Mouse (Mus musculus): ENCODE measurements around the gene B830017H08Rik. TPM values are rescaled to one million over a fixed set of nuclear protein-coding genes. Genes with fewer than 3 reads are reported as not detected.

The B830017H08Rik gene
- polyA plus RNA-seq (2016; fragmentation: Nextera tagmentation; extraction: Ambion mirVana) = 1.1 and 1.6 TPM in 2 replicates

DNA sequence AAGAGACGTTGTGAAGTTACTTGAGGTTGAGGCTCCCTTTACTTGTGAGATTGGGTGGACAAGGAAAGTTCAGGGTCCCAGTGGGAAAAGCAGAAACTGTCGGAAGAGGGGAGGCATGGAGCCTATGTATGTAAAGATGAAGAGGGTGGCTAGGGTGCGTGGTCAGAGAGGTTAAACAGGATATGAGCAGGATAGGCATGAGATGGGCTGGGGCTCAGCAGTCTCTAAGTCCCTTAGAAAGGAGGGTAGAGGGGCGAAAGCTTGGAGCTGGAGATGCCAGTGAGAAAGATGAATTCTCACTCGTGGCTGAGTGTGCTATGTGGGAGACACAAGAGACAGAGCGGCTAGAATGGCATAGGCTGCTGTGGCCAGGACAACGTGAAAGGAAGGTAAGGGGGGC lies at the start of gene B830017H08Rik:
Gene B830017H08Rik (plus strand): TSS at position 301 of the 400 bp plus-strand sequence.
- Histone ChIP-seq H3K4me3 (peak within 1 kb of the TSS; percentile 60), H3K4me2 (replicated peaks) (peak within 1 kb of the TSS; percentile 97), H3K9ac (peak within 1 kb of the TSS; percentile 77), H3K4me1 (peaks cover 24% of the 10 kb centered on the region; the same call in 1 of the 2 replicates), H3K36me3 (no peaks in the 10 kb centered on the region), H3K9me3 (no peaks in the 10 kb centered on the region), H3K27ac (peak within 1 kb of the TSS; percentile 42; the same call in 1 of the 2 replicates), H3K27me3 (replicated peaks) (peaks cover 80% of the 10 kb centered on the region)
- 28% methylated on average over 7 of the region's 7 CpGs for WGBS
- no peak for ATAC-seq (ENCODE audit: low FRiP score, low read depth)

DNA sequence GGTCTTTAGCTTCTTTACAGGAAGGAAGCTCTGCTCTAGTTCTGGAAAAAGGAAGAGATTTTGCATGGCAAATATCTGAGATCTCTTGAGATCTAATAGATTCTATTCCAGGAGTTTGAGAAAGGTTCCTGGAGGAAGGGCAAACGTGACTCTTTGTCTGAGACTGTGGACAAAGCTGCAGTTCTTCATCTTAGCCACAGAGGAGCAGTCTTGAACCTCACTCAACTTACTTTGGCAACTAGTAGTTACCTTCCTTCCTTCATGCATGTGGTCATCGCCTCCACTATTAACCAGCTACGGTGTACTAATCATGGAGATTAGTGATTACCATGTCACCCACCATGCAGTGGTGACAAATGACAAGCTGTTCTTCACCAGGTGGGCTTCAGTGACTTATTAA lies 47.6 kb upstream of the B830017H08Rik start:
- Histone ChIP-seq H3K4me3 (no peak overlapping the region), H3K27me3 (replicated peaks) (no peaks in the 10 kb centered on the region), H3K36me3 (peaks cover 71% of the 10 kb centered on the region), H3K27ac (no peak overlapping the region), H3K9ac (no peak overlapping the region), H3K4me2 (replicated peaks) (no peak overlapping the region), H3K4me1 (no peaks in the 10 kb centered on the region), H3K9me3 (no peaks in the 10 kb centered on the region)
- 65% methylated on average over 3 of the region's 3 CpGs for WGBS
- ATAC-seq (ENCODE audit: low FRiP score, low read depth) = no peak

DNA sequence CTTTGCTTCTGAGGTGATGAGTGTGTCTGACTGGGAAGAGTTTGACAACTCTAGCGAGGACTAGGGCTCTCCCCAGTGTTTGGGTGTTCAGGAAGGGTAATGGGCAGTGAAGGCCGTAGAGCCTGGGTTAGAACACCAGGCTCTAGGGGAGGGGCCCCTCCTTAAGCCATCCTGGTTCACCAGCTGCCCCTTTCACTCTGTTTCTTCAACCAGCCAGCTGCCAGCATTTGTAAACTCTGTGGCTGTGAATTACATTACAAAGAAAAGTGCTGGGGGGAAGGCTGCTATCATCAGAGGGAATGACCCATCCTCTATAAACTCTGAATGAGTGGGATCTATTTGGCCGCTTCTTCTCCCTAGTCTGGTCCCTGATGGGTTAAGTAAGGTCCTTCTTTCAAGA lies 40.2 kb upstream of the B830017H08Rik start:
- H3K36me3 ChIP-seq = peaks cover 46% of the 10 kb centered on the region
- no peaks in the 10 kb centered on the region for H3K9me3 ChIP-seq
- H3K4me1 ChIP-seq = peaks cover 12% of the 10 kb centered on the region
- ATAC-seq (ENCODE audit: low FRiP score, low read depth) = no peak
- no peak overlapping the region for H3K4me2 ChIP-seq (replicated peaks)
- no peak overlapping the region for H3K27ac ChIP-seq
- 43% methylated on average over 3 of the region's 3 CpGs for WGBS
- H3K9ac ChIP-seq = no peak overlapping the region
- peaks cover 34% of the 10 kb centered on the region for H3K27me3 ChIP-seq (replicated peaks)
- H3K4me3 ChIP-seq = no peak overlapping the region

DNA sequence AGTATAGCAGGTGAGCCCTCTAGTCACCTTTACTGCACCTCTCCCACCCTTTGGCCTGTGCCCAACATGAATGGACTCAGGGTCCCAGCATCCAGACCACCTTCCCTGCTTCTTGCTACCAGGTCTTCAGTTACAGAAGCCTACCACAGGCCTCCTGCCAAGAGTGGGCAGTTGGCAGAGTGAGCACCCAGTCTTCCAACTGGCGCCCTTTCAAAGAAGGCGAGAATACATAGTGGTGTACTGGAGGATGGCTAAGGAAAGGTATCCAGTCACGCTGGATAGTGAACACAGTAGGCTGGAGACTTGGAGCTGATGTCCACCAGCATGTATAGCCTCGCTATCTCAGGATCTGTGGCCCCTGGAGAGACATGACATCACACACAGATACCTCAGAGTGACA lies 38.9 kb upstream of the B830017H08Rik start:
- no peak for ATAC-seq (ENCODE audit: low FRiP score, low read depth)
- no peak overlapping the region for H3K4me3 ChIP-seq
- H3K4me1 ChIP-seq = peaks cover 20% of the 10 kb centered on the region
- no peak overlapping the region for H3K9ac ChIP-seq
- H3K27ac ChIP-seq = no peak overlapping the region
- H3K4me2 ChIP-seq (replicated peaks) = no peak overlapping the region
- 88% methylated on average over 4 of the region's 4 CpGs for WGBS
- no peaks in the 10 kb centered on the region for H3K9me3 ChIP-seq
- peaks cover 35% of the 10 kb centered on the region for H3K36me3 ChIP-seq
- peaks cover 47% of the 10 kb centered on the region for H3K27me3 ChIP-seq (replicated peaks)

DNA sequence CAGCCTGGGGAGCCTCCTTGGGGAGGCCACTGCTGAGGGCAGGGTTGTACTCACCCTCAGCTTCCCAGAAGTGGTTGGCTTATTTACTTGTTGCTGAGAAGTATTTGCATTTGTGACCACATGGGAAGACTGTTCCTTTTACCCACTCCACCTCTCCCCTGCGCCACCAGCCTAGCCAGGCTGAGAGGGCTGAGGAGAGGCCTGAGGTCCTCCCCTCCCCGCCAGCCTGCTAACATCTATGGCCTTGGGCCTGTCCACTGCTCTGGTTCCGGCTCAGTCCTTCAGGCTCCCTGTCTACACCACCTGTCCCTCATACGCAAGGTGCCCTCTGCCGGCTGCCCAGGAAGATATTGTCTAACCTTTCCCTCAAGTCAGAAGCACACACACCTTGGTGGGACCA lies 37.3 kb upstream of the B830017H08Rik start:
- Histone ChIP-seq H3K4me2 (replicated peaks) (no peak overlapping the region), H3K4me1 (peaks cover 20% of the 10 kb centered on the region), H3K27ac (no peak overlapping the region), H3K36me3 (peaks cover 30% of the 10 kb centered on the region), H3K4me3 (no peak overlapping the region), H3K9me3 (no peaks in the 10 kb centered on the region), H3K9ac (no peak overlapping the region), H3K27me3 (replicated peaks) (peaks cover 63% of the 10 kb centered on the region)
- ATAC-seq (ENCODE audit: low FRiP score, low read depth) = no peak
- WGBS = 67% methylated on average over 5 of the region's 5 CpGs

DNA sequence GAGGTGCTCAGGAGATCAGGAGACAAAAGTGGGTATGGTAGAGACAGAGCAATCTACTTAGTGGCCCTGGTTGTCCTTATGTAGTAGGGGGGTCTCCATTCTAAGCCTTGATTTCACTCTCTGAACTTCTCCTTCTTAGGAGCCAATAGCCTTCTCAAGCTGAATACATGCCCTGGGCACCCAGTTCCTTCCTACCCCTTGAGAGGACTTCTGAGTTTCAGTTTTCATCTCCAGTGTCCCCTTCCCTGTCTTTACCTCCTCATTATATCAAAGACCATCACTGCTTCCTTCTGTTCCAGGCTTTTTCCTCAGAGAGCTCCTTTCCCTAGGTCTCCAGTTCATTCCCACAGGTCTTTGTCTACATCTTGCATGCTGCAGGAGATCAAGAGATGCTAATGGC lies 36.4 kb upstream of the B830017H08Rik start:
- Histone ChIP-seq H3K36me3 (peaks cover 23% of the 10 kb centered on the region), H3K9ac (peak overlapping the region; percentile 70), H3K4me2 (replicated peaks) (peak overlapping the region; percentile 74), H3K9me3 (no peaks in the 10 kb centered on the region), H3K27ac (no peak overlapping the region), H3K4me1 (peaks cover 20% of the 10 kb centered on the region), H3K4me3 (peak overlapping the region; percentile 53; the same call in 1 of the 2 replicates), H3K27me3 (replicated peaks) (peaks cover 72% of the 10 kb centered on the region)
- no peak for ATAC-seq (ENCODE audit: low FRiP score, low read depth)

DNA sequence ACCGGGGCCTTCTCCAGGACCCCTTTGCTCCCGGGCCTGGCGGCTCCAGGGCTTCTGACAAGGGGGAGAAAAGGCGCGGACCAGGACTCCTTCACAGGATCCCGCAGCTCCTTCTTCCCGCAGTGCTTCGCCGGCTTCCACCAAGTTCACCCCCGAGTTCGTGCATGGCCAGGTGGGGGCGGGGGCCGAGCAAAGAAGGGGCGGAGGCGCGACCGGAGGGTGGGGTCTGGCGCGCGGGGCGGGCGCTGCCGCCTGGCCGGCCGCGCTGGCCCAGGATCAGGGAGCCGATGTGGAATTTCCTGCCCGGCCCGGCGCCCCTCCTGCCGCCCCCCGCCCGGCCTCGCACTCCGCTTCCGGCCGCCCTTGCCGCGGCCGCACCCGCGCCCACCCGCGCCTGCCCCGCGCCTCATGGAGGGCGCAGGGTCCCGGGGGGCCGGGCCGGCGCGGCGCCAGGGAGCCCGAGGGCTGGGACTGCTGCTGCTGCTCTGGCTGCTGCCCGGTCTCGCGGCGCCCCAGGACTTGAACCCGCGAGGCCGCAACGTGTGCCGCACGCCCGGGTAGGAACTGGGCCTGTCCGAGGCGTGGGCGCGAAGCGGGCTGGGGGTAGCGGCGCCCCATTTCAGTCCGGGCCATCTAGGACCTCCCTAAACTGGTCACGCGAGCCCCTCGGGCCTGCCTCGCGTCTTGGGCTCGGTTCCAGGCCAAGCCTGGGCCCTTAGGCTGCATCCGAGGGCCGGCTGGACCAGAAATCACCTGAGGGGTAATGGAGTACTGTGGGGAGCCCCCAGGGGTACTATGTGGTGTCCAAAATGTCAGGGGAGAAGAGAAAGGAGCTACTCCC lies 35.7 kb upstream of the B830017H08Rik start, which contains the start of gene Scarf2:
Gene Scarf2 (plus strand): TSS at position 312 of the 841 bp plus-strand sequence.
- no peaks in the 10 kb centered on the region for H3K9me3 ChIP-seq
- peaks cover 16% of the 10 kb centered on the region for H3K36me3 ChIP-seq
- H3K4me1 ChIP-seq = peaks cover 24% of the 10 kb centered on the region
- peak within 1 kb of the TSS; percentile 53 for H3K4me3 ChIP-seq
- peak within 1 kb of the TSS; percentile 70 for H3K9ac ChIP-seq
- peak within 1 kb of the TSS; percentile 74 for H3K4me2 ChIP-seq (replicated peaks)
- H3K27ac ChIP-seq = no peak within 1 kb of the TSS
- ATAC-seq (ENCODE audit: low FRiP score, low read depth) = peak; percentile 10; the same call in 1 of the 2 replicates
- peaks cover 79% of the 10 kb centered on the region for H3K27me3 ChIP-seq (replicated peaks)
- 1% methylated on average over 80 of the region's 81 CpGs for WGBS

DNA sequence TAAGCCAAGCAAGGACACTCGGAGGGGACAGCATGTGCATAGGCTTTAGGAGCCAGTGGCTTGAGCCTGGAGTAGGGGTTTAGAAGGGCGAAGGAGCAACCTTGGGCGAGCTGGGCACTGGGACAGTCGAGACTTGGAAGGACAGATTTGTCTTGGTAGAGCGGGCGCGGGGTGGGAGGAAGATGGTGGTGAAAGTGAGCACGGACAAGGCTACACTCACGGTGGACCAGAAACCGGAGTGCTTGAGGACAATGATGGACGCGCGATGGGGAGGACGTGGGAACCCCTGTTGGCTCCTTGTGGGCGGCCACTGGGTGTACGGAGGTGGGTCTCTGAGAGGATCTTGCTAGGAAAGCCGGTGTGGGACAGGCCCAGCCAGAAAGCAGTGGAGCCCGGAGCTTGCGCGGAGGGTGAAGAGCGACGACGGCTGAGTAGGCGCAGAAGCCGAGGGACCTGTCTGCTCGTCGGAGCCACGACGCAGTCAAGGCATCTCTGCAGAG lies 35.1 kb upstream of the B830017H08Rik start:
- H3K9ac ChIP-seq = peak overlapping the region; percentile 70
- H3K27ac ChIP-seq = no peak overlapping the region
- H3K4me2 ChIP-seq (replicated peaks) = peak overlapping the region; percentile 74
- peak overlapping the region; percentile 53 for H3K4me3 ChIP-seq
- no peaks in the 10 kb centered on the region for H3K9me3 ChIP-seq
- no peak; the same call in 1 of the 2 replicates for ATAC-seq (ENCODE audit: low FRiP score, low read depth)
- peaks cover 9% of the 10 kb centered on the region for H3K36me3 ChIP-seq
- WGBS = 3% methylated on average over 29 of the region's 29 CpGs
- H3K4me1 ChIP-seq = peaks cover 31% of the 10 kb centered on the region
- H3K27me3 ChIP-seq (replicated peaks) = peaks cover 85% of the 10 kb centered on the region

DNA sequence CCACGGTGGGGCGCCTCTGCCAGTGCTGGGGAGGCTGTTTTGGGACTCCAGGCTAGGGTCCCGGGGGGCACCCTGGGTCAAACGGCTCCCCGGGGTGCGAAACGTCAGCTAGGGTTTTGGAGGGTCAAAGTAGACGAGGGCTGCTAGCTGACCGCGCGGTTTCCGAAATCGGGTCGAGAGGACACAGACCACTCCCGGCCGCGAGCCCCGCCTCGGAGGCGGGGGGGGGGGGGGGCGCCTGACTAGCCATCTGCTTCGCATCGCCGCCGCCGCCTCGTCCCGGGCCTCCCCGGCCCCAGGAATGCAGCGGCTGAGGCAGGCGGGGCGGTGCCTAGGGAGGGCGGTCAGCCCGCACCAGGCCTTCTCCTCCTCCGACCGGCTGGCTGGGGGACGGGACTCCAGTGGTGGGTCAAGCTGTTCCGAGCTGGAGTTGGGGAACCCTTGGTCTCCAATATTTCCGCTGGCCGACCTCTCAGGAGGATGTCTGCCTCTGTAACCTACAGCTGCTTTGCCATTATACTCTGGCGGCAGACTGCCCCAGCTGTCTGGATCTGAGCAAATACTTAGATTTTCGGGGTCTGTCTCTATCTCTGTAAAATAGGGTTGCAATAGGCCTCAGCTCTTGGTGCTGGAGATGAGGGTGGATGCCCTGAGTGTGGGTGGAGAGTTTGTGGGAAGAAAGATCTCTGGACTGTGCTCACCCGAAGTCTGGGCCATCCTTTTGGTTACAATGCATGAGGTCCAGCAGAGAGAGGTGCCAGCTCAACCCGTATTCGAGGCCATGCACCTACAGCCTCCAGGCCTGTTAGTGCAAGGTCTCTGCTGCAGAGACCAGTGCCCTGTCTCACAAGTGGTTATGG lies 34.4 kb upstream of the B830017H08Rik start:
- WGBS = 2% methylated on average over 43 of the region's 45 CpGs
- H3K9ac ChIP-seq = peak overlapping the region; percentile 70
- peak overlapping the region; percentile 74 for H3K4me2 ChIP-seq (replicated peaks)
- H3K27me3 ChIP-seq (replicated peaks) = peaks cover 92% of the 10 kb centered on the region
- no peak overlapping the region for H3K27ac ChIP-seq
- 0 out of 2 replicates have a peak, but pooled peaks cover 3% of the 10 kb centered on the region for H3K36me3 ChIP-seq
- H3K4me3 ChIP-seq = peak overlapping the region; percentile 53
- no peaks in the 10 kb centered on the region for H3K9me3 ChIP-seq
- ATAC-seq (ENCODE audit: low FRiP score, low read depth) = no peak
- peaks cover 38% of the 10 kb centered on the region for H3K4me1 ChIP-seq

DNA sequence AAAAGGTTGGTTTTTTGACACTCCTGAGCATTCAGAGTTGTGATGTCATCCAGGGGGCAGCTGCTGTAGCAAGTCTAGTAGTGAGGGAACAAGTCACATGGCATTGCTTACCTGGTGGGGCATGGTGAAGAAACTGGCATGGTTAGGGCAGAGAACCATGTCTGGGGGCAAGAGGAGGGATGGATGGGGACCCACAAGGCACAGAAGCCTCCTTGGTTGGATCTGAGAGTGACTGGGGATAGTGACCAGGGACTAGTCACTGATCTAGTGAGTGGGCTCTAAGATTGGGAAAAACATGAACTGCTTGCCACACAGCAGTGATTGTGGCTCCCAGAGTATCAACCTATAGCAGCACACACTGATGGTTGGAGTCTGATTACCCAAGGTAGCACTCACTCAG lies 33.3 kb upstream of the B830017H08Rik start:
- Histone ChIP-seq H3K9ac (no peak overlapping the region), H3K27ac (no peak overlapping the region), H3K4me2 (replicated peaks) (peak overlapping the region; percentile 74; the same call in 1 of the 2 replicates), H3K4me3 (no peak overlapping the region; the same call in 1 of the 2 replicates), H3K9me3 (no peaks in the 10 kb centered on the region), H3K36me3 (no peaks in the 10 kb centered on the region), H3K4me1 (peaks cover 46% of the 10 kb centered on the region), H3K27me3 (replicated peaks) (peaks cover 96% of the 10 kb centered on the region)
- no peak for ATAC-seq (ENCODE audit: low FRiP score, low read depth)

DNA sequence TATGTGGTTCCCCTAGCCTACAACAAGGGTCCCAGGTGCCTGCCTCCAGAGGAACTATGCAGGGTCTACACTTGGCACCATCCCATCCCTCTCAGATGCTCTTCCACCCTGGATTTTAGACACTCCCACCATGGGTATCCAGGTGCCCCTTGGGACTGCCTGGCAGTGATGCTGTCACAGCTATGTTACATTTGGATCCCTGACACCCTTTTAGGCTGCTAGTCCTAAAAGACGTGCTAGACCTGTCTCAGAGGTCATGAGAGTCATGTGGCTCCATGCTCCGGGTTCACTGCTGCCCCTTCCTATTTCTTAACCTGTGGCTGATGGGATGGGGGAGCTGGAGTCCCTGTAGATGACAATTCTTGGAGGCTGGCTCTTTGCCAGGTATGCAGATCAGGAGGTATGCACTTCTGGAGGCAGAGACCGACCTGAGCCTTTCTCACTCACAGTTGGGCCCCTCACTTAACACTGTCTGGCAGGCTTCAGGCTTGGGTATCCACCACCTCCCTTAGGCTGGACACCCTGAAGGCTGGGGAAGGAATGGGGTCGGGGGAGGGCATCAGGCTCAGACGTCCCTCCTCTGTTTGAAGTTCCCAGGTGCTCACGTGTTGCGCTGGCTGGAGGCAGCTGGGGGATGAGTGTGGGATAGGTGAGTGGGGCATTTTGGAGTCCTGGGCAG lies 31.0 kb upstream of the B830017H08Rik start:
- H3K36me3 ChIP-seq = no peaks in the 10 kb centered on the region
- H3K9ac ChIP-seq = no peak overlapping the region
- no peak for ATAC-seq (ENCODE audit: low FRiP score, low read depth)
- H3K9me3 ChIP-seq = no peaks in the 10 kb centered on the region
- no peak overlapping the region for H3K4me3 ChIP-seq
- peak overlapping the region; percentile 58 for H3K4me2 ChIP-seq (replicated peaks)
- peaks cover 99% of the 10 kb centered on the region for H3K27me3 ChIP-seq (replicated peaks)
- 3% methylated on average over 7 of the region's 7 CpGs for WGBS
- H3K27ac ChIP-seq = no peak overlapping the region
- peaks cover 57% of the 10 kb centered on the region for H3K4me1 ChIP-seq

Data from neural tube, embryonic 12.5 days (tissue).